Mouse (Mus musculus): Measurements from ENCODE around the gene Gm20532. TPM values are rescaled to one million over a fixed set of nuclear protein-coding genes. Genes with fewer than 3 reads are reported as not detected.
A peak's percentile ranks its signal among the peaks of the same experiment; 100 is the strongest.

Gene Gm20532
- polyA plus RNA-seq (2014; fragmentation: Nextera tagmentation; extraction: Ambion mirVana): not detected in 2 replicates

- Histone ChIP-seq H3K4me1 (ENCODE audit: insufficient read depth) (no peaks in the 10 kb centered on the region), H3K9me3 (ENCODE audit: low read depth, low read length) (no peaks in the 10 kb centered on the region), H3K36me3 (ENCODE audit: insufficient read depth) (peaks cover 11% of the 10 kb centered on the region; the same call in 1 of the 2 replicates), H3K27me3 (ENCODE audit: insufficient read depth, low read length) (no peaks in the 10 kb centered on the region), H3K4me2 (peak within 1 kb of the TSS; percentile 80), H3K27ac (ENCODE audit: low read depth) (peak within 1 kb of the TSS; percentile 93), H3K9ac (peak within 1 kb of the TSS; percentile 74), H3K4me3 (ENCODE audit: low read depth, low read length) (peak within 1 kb of the TSS; percentile 65)
- WGBS: under 1% methylated on average over 63 of the region's 65 CpGs
- peak; percentile 84 for DNase-seq
- TF ChIP-seq CTCF (IDR thresholded peaks at IDR 0.05; ENCODE audit: low read depth): peak; percentile 81
- ATAC-seq (ENCODE audit: insufficient read depth): peak; percentile 75
Observed at GRCm38 (mm10) chr2:26586294-26587043, at the start of gene Gm20532. TSS of gene Gm20532 (plus strand) at chr2:26586639.

GRCm38 (mm10) chr2:26539516-26539915, 46.9 kb upstream of the Gm20532 start:
- ATAC-seq (ENCODE audit: insufficient read depth) (no peak), DNase-seq (no peak)
- no peak overlapping the region for H3K4me3 ChIP-seq (ENCODE audit: low read depth, low read length)
- no peak for TF ChIP-seq CTCF (IDR thresholded peaks at IDR 0.05; ENCODE audit: low read depth)
- H3K9me3 ChIP-seq (ENCODE audit: low read depth, low read length): no peaks in the 10 kb centered on the region
- H3K27me3 ChIP-seq (ENCODE audit: insufficient read depth, low read length): no peaks in the 10 kb centered on the region
- no peak overlapping the region for H3K4me2 ChIP-seq
- H3K36me3 ChIP-seq (ENCODE audit: insufficient read depth): no peaks in the 10 kb centered on the region
- peaks cover 6% of the 10 kb centered on the region for H3K4me1 ChIP-seq (ENCODE audit: insufficient read depth)
- H3K9ac ChIP-seq: no peak overlapping the region
- H3K27ac ChIP-seq (ENCODE audit: low read depth): peak overlapping the region; percentile 87; the same call in 1 of the 2 replicates
- 34% methylated on average over 2 of the region's 2 CpGs for WGBS

- no peak overlapping the region for H3K4me2 ChIP-seq
- no peak overlapping the region for H3K4me3 ChIP-seq (ENCODE audit: low read depth, low read length)
- H3K9me3 ChIP-seq (ENCODE audit: low read depth, low read length): no peaks in the 10 kb centered on the region
- DNase-seq (peak; percentile 50), ATAC-seq (ENCODE audit: insufficient read depth) (peak; percentile 60)
- 47% methylated on average over 7 of the region's 7 CpGs for WGBS
- no peaks in the 10 kb centered on the region for H3K27me3 ChIP-seq (ENCODE audit: insufficient read depth, low read length)
- no peak for TF ChIP-seq CTCF (IDR thresholded peaks at IDR 0.05; ENCODE audit: low read depth)
- H3K4me1 ChIP-seq (ENCODE audit: insufficient read depth): peaks cover 6% of the 10 kb centered on the region
- H3K36me3 ChIP-seq (ENCODE audit: insufficient read depth): no peaks in the 10 kb centered on the region
- peak overlapping the region; percentile 87 for H3K27ac ChIP-seq (ENCODE audit: low read depth)
- H3K9ac ChIP-seq: no peak overlapping the region
Observed at GRCm38 (mm10) chr2:26540721-26541120, 45.7 kb upstream of the Gm20532 start.

- H3K9me3 ChIP-seq (ENCODE audit: low read depth, low read length): no peaks in the 10 kb centered on the region
- H3K9ac ChIP-seq: no peak overlapping the region; the same call in 1 of the 2 replicates
- peak overlapping the region; percentile 87 for H3K27ac ChIP-seq (ENCODE audit: low read depth)
- DNase-seq (peak; percentile 23), ATAC-seq (ENCODE audit: insufficient read depth) (peak; percentile 22; the same call in 1 of the 2 replicates)
- no peaks in the 10 kb centered on the region for H3K27me3 ChIP-seq (ENCODE audit: insufficient read depth, low read length)
- no peak overlapping the region for H3K4me2 ChIP-seq
- H3K4me1 ChIP-seq (ENCODE audit: insufficient read depth): peaks cover 6% of the 10 kb centered on the region
- H3K36me3 ChIP-seq (ENCODE audit: insufficient read depth): no peaks in the 10 kb centered on the region
- no peak for TF ChIP-seq CTCF (IDR thresholded peaks at IDR 0.05; ENCODE audit: low read depth)
- 36% methylated on average over 9 of the region's 9 CpGs for WGBS
- no peak overlapping the region for H3K4me3 ChIP-seq (ENCODE audit: low read depth, low read length)
Observed at GRCm38 (mm10) chr2:26541258-26541910, 45.1 kb upstream of the Gm20532 start.

GRCm38 (mm10) chr2:26543155-26543554, 43.3 kb upstream of the Gm20532 start:
- Histone ChIP-seq H3K9me3 (ENCODE audit: low read depth, low read length) (no peaks in the 10 kb centered on the region), H3K27me3 (ENCODE audit: insufficient read depth, low read length) (no peaks in the 10 kb centered on the region), H3K4me1 (ENCODE audit: insufficient read depth) (peaks cover 6% of the 10 kb centered on the region), H3K36me3 (ENCODE audit: insufficient read depth) (no peaks in the 10 kb centered on the region), H3K9ac (no peak overlapping the region), H3K27ac (ENCODE audit: low read depth) (no peak overlapping the region), H3K4me2 (no peak overlapping the region), H3K4me3 (ENCODE audit: low read depth, low read length) (no peak overlapping the region)
- no peak for TF ChIP-seq CTCF (IDR thresholded peaks at IDR 0.05; ENCODE audit: low read depth)
- WGBS: 58% methylated on average over 4 of the region's 4 CpGs
- DNase-seq (peak; percentile 33), ATAC-seq (ENCODE audit: insufficient read depth) (no peak)

GRCm38 (mm10) chr2:26543768-26544167, 42.7 kb upstream of the Gm20532 start:
- Histone ChIP-seq H3K4me2 (no peak overlapping the region), H3K4me1 (ENCODE audit: insufficient read depth) (peaks cover 6% of the 10 kb centered on the region), H3K9me3 (ENCODE audit: low read depth, low read length) (no peaks in the 10 kb centered on the region), H3K4me3 (ENCODE audit: low read depth, low read length) (no peak overlapping the region), H3K27me3 (ENCODE audit: insufficient read depth, low read length) (no peaks in the 10 kb centered on the region), H3K36me3 (ENCODE audit: insufficient read depth) (no peaks in the 10 kb centered on the region), H3K27ac (ENCODE audit: low read depth) (no peak overlapping the region), H3K9ac (no peak overlapping the region)
- DNase-seq: no peak
- WGBS: 68% methylated on average over 8 of the region's 8 CpGs
- no peak for ATAC-seq (ENCODE audit: insufficient read depth)
- no peak for TF ChIP-seq CTCF (IDR thresholded peaks at IDR 0.05; ENCODE audit: low read depth)

- peak; percentile 54 for DNase-seq
- Histone ChIP-seq H3K4me3 (ENCODE audit: low read depth, low read length) (no peak overlapping the region), H3K4me1 (ENCODE audit: insufficient read depth) (peaks cover 6% of the 10 kb centered on the region), H3K27me3 (ENCODE audit: insufficient read depth, low read length) (no peaks in the 10 kb centered on the region), H3K4me2 (no peak overlapping the region), H3K9me3 (ENCODE audit: low read depth, low read length) (no peaks in the 10 kb centered on the region), H3K27ac (ENCODE audit: low read depth) (no peak overlapping the region), H3K9ac (no peak overlapping the region), H3K36me3 (ENCODE audit: insufficient read depth) (no peaks in the 10 kb centered on the region)
- WGBS: 57% methylated on average over 3 of the region's 3 CpGs
- no peak for TF ChIP-seq CTCF (IDR thresholded peaks at IDR 0.05; ENCODE audit: low read depth)
- no peak for ATAC-seq (ENCODE audit: insufficient read depth)
Observed at GRCm38 (mm10) chr2:26544265-26544664, 42.2 kb upstream of the Gm20532 start.

All from lung, embryonic 14.5 days (tissue).